Mouse (Mus musculus): ENCODE data around the gene Tm2d1. TPM values are rescaled to one million over a fixed set of nuclear protein-coding genes. Genes with fewer than 3 reads are reported as not detected.
A peak's percentile ranks its signal among the peaks of the same experiment; 100 is the strongest.
"Not testable (repeated sequence)": the region's sequence is repeated elsewhere in the genome, so short reads cannot be mapped to it uniquely, and the experiment has no call there.

Gene Tm2d1
- polyA plus RNA-seq (2015; fragmentation: Nextera tagmentation; extraction: Ambion mirVana): 26.6 and 30.7 TPM in 2 replicates

- no peaks in the 10 kb centered on the region for H3K36me3 ChIP-seq (replicated peaks)
- H3K9ac ChIP-seq: peak within 1 kb of the TSS; percentile 72
- H3K4me2 ChIP-seq: peak within 1 kb of the TSS; percentile 70
- peak within 1 kb of the TSS; percentile 61 for H3K27ac ChIP-seq (replicated peaks)
- ATAC-seq (ENCODE audit: insufficient read depth): peak; percentile 93
- WGBS (ENCODE audit: insufficient replicate concordance): under 1% methylated on average over 46 of the region's 46 CpGs
- peaks cover 9% of the 10 kb centered on the region; the same call in 1 of the 2 replicates for H3K4me1 ChIP-seq (replicated peaks)
- H3K4me3 ChIP-seq (replicated peaks): peak within 1 kb of the TSS; percentile 81
- no peaks in the 10 kb centered on the region for H3K9me3 ChIP-seq (replicated peaks)
- peaks cover 4% of the 10 kb centered on the region; the same call in 1 of the 2 replicates for H3K27me3 ChIP-seq
Observed at GRCm38 (mm10) chr4:98382716-98383424, at the start of gene Tm2d1. TSS of gene Tm2d1 (minus strand) at chr4:98383306.

DNA sequence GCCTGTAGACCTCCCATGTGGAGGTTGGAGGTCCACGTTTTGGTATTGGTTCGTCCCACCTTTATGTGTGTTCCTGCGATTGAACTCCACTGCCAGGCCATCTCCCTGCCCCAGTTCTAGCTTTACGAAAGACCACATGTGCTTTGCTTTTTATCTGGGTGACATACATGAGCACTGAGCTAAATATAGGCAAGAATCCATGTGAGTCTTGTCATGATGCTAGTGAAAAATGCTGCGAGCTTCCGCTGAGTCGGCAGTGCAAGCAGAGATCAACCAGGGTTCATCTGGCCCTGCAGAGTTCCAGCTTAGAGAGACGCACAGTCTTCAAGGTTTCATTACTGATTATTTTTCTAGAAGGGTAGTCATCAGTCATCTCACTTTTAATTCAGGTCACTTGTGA is 45.3 kb upstream of the Tm2d1 start:
- 76% methylated on average over 8 of the region's 8 CpGs for WGBS (ENCODE audit: insufficient replicate concordance)
- H3K27me3 ChIP-seq: no peaks in the 10 kb centered on the region
- H3K9me3 ChIP-seq (replicated peaks): no peaks in the 10 kb centered on the region
- ATAC-seq (ENCODE audit: insufficient read depth): no peak
- H3K36me3 ChIP-seq (replicated peaks): no peaks in the 10 kb centered on the region; the same call in 1 of the 2 replicates
- H3K27ac ChIP-seq (replicated peaks): no peak overlapping the region
- no peak overlapping the region for H3K9ac ChIP-seq
- H3K4me3 ChIP-seq (replicated peaks): no peak overlapping the region
- H3K4me1 ChIP-seq (replicated peaks): no peaks in the 10 kb centered on the region
- no peak overlapping the region for H3K4me2 ChIP-seq

GRCm38 (mm10) chr4:98415150-98415549 is 32.0 kb upstream of the Tm2d1 start:
- not testable (repeated sequence) for H3K27ac ChIP-seq (replicated peaks); H3K9me3 ChIP-seq (replicated peaks); H3K9ac ChIP-seq; H3K36me3 ChIP-seq (replicated peaks); H3K27me3 ChIP-seq; H3K4me1 ChIP-seq (replicated peaks); H3K4me3 ChIP-seq (replicated peaks); ATAC-seq (ENCODE audit: insufficient read depth); H3K4me2 ChIP-seq
- 75% methylated on average over 8 of the region's 8 CpGs for WGBS (ENCODE audit: insufficient replicate concordance)

DNA sequence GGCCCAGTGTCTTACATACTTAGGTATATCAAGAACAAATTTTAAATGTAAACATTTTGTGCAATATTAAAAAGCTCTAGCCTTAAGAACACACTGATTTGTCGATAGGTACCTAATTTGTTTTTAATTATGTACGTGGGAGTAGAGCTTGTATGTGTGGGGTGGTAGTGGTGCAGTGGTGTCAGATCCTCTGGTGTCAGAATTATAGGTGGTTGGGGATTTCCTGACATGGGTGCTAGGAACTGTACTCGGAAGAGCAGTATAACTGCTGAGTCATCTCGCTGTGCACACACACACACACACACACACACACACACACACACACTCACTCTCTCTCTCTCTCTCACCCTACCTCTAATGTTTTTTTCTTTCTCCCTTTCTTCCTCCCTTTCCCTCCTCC is 25.3 kb upstream of the Tm2d1 start:
- Histone ChIP-seq H3K4me2 (no peak overlapping the region), H3K9ac (no peak overlapping the region), H3K4me1 (replicated peaks) (no peaks in the 10 kb centered on the region), H3K9me3 (replicated peaks) (no peaks in the 10 kb centered on the region), H3K4me3 (replicated peaks) (no peak overlapping the region), H3K27me3 (no peaks in the 10 kb centered on the region), H3K36me3 (replicated peaks) (no peaks in the 10 kb centered on the region), H3K27ac (replicated peaks) (no peak overlapping the region)
- no peak for ATAC-seq (ENCODE audit: insufficient read depth)
- WGBS (ENCODE audit: insufficient replicate concordance): 53% methylated on average over 4 of the region's 4 CpGs

GRCm38 (mm10) chr4:98404412-98404811 is 21.3 kb upstream of the Tm2d1 start:
- Histone ChIP-seq H3K9ac (no peak overlapping the region), H3K4me2 (no peak overlapping the region), H3K36me3 (replicated peaks) (no peaks in the 10 kb centered on the region), H3K9me3 (replicated peaks) (no peaks in the 10 kb centered on the region), H3K27me3 (no peaks in the 10 kb centered on the region), H3K4me3 (replicated peaks) (no peak overlapping the region), H3K27ac (replicated peaks) (no peak overlapping the region), H3K4me1 (replicated peaks) (no peaks in the 10 kb centered on the region)
- WGBS (ENCODE audit: insufficient replicate concordance): 82% methylated on average over 6 of the region's 6 CpGs
- ATAC-seq (ENCODE audit: insufficient read depth): no peak

DNA sequence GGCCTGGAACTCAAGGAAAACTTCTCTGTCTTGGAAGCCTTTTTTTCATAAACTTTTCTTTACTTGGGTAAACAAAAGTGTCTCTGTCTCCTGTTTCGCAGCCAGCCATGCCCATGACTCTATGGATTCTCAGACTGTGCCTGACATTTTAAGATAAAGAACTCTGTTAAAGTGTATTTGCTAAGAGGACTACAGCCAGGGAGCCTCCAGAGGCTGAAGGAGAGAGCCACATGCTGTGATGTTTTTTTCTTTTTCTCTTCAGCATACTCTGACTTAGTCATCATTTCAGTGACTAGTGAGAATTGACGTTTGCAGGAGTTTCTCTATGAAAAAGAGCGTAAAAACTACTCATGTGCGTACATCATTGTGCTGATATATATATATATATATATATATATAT is 20.4 kb upstream of the Tm2d1 start:
- H3K27me3 ChIP-seq: no peaks in the 10 kb centered on the region
- no peak overlapping the region for H3K4me2 ChIP-seq
- no peak overlapping the region for H3K27ac ChIP-seq (replicated peaks)
- WGBS (ENCODE audit: insufficient replicate concordance): 71% methylated on average over 4 of the region's 4 CpGs
- no peak for ATAC-seq (ENCODE audit: insufficient read depth)
- H3K9me3 ChIP-seq (replicated peaks): no peaks in the 10 kb centered on the region
- no peak overlapping the region for H3K9ac ChIP-seq
- no peaks in the 10 kb centered on the region for H3K4me1 ChIP-seq (replicated peaks)
- no peaks in the 10 kb centered on the region for H3K36me3 ChIP-seq (replicated peaks)
- H3K4me3 ChIP-seq (replicated peaks): no peak overlapping the region

DNA sequence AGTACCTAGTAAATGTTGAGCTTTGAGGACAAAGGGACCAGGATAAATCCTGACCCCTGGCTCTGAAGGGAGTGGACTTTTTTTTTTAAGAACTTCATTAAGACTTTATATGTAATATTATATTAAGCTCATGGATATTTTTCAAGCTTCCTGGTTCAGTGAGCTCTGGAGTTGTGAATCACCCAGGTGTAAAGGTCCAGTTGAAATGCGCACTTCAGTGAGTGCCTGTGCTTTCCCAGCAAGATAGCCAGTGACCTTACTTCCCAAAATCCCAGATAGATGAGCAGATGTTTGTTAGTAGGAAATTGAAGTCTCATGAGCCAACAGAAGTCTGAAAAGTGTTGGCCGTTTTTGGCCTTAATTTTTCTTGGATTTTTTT is 18.5 kb upstream of the Tm2d1 start:
- Histone ChIP-seq H3K4me1 (replicated peaks) (no peaks in the 10 kb centered on the region), H3K27me3 (no peaks in the 10 kb centered on the region), H3K27ac (replicated peaks) (no peak overlapping the region), H3K4me2 (no peak overlapping the region), H3K4me3 (replicated peaks) (no peak overlapping the region), H3K36me3 (replicated peaks) (no peaks in the 10 kb centered on the region), H3K9me3 (replicated peaks) (no peaks in the 10 kb centered on the region), H3K9ac (no peak overlapping the region)
- WGBS (ENCODE audit: insufficient replicate concordance): 39% methylated on average over 2 of the region's 2 CpGs
- no peak for ATAC-seq (ENCODE audit: insufficient read depth)

- H3K4me2 ChIP-seq: no peak overlapping the region
- 43% methylated on average over 6 of the region's 6 CpGs for WGBS (ENCODE audit: insufficient replicate concordance)
Observed at GRCm38 (mm10) chr4:98400926-98401583, 17.9 kb upstream of the Tm2d1 start.

DNA sequence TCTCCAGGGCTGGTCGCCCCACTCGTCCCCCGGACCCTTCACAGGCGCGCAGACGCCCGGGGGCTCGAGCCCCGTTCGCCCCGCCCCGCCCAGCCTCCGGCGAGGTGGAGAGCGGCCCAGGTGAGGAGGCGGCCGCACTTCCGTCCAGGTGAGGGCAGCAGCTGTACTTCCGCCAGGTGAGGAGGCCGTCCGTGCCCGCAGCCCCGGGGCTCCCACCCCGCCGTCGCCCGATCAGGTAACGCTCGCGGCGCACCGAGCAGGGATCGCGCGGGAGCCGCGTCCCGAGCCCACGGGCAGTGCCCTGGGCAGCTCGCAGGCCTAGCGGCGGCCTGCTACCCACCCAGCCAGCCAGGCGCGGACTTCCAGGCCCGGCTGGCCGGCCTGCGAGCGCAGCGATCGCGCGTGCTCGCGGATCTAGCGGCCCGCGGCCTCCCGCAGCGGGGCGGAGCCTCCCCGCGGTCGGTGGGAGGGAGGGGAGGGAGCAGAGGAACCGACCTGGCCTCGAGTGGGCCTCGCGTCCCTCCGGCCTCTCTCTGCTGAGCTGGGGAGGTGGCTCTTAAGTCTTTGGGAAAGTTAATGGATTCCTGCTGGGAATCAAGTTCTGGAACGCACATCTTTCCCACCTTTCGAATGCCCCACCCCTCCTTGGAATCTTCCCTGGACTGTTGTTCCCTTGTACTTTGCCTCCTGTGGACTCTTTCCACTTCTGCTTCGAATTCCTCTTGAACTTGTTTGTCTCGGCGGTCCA is 12.8 kb upstream of the Tm2d1 start, which contains the start of gene Patj:
TSS of gene Patj (plus strand) at position 96 of the 748 bp plus-strand sequence.
- Histone ChIP-seq H3K9ac (peak within 1 kb of the TSS; percentile 63), H3K36me3 (replicated peaks) (no peaks in the 10 kb centered on the region), H3K9me3 (replicated peaks) (no peaks in the 10 kb centered on the region), H3K4me3 (replicated peaks) (peak within 1 kb of the TSS; percentile 65), H3K27ac (replicated peaks) (0 out of 2 replicates have a peak within 1 kb of the TSS, but pooled peaks have one; percentile 29), H3K4me2 (peak within 1 kb of the TSS; percentile 83), H3K27me3 (peaks cover 16% of the 10 kb centered on the region), H3K4me1 (replicated peaks) (peaks cover 8% of the 10 kb centered on the region)
- WGBS (ENCODE audit: insufficient replicate concordance): 2% methylated on average over 73 of the region's 73 CpGs
- ATAC-seq (ENCODE audit: insufficient read depth): peak; percentile 60

More at GRCm38 (mm10) chr4:98400926-98401583, 17.9 kb upstream of the Tm2d1 start:
- H3K36me3 ChIP-seq (replicated peaks): no peaks in the 10 kb centered on the region
- H3K9me3 ChIP-seq (replicated peaks): no peaks in the 10 kb centered on the region
- H3K4me3 ChIP-seq (replicated peaks): no peak overlapping the region
- H3K9ac ChIP-seq: no peak overlapping the region
- 0 out of 2 replicates have a peak, but pooled peaks cover 2% of the 10 kb centered on the region for H3K4me1 ChIP-seq (replicated peaks)
- ATAC-seq (ENCODE audit: insufficient read depth): no peak
- H3K27ac ChIP-seq (replicated peaks): no peak overlapping the region
- peaks cover 5% of the 10 kb centered on the region for H3K27me3 ChIP-seq

GRCm38 (mm10) chr4:98395346-98395689 is 12.2 kb upstream of the Tm2d1 start:
- Histone ChIP-seq H3K27ac (replicated peaks) (no peak overlapping the region), H3K4me3 (replicated peaks) (peak overlapping the region; percentile 65), H3K36me3 (replicated peaks) (no peaks in the 10 kb centered on the region), H3K27me3 (peaks cover 16% of the 10 kb centered on the region), H3K4me2 (peak overlapping the region; percentile 83), H3K9me3 (replicated peaks) (no peaks in the 10 kb centered on the region), H3K9ac (peak overlapping the region; percentile 63; the same call in 1 of the 2 replicates), H3K4me1 (replicated peaks) (peaks cover 8% of the 10 kb centered on the region)
- WGBS (ENCODE audit: insufficient replicate concordance): 10% methylated on average over 7 of the region's 7 CpGs
- no peak for ATAC-seq (ENCODE audit: insufficient read depth)

GRCm38 (mm10) chr4:98385036-98385435 is 1.9 kb upstream of the Tm2d1 start:
- H3K4me1 ChIP-seq (replicated peaks): peaks cover 9% of the 10 kb centered on the region; the same call in 1 of the 2 replicates
- H3K4me2 ChIP-seq: no peak overlapping the region
- ATAC-seq (ENCODE audit: insufficient read depth): no peak
- peaks cover 4% of the 10 kb centered on the region; the same call in 1 of the 2 replicates for H3K27me3 ChIP-seq
- no peak overlapping the region for H3K27ac ChIP-seq (replicated peaks)
- H3K9ac ChIP-seq: no peak overlapping the region
- 51% methylated on average over 5 of the region's 5 CpGs for WGBS (ENCODE audit: insufficient replicate concordance)
- H3K36me3 ChIP-seq (replicated peaks): no peaks in the 10 kb centered on the region
- H3K4me3 ChIP-seq (replicated peaks): no peak overlapping the region
- H3K9me3 ChIP-seq (replicated peaks): no peaks in the 10 kb centered on the region
